Mouse (Mus musculus) MEL (cell line): ENCODE data around the gene Rab22a. TPM values are rescaled to one million over a fixed set of nuclear protein-coding genes. Genes with fewer than 3 reads are reported as not detected.

Experiments
- DNase-seq: peaks from one replicate; pipeline ENCODE4 v3.0.0; 2011; ENCODE audit warnings: low read depth, low spot score
- H3K27ac ChIP-seq: 2 replicates; pipeline ENCODE4 v1.5.1; 2012; ENCODE audit warnings: low read depth, mild to moderate bottlenecking, control low read depth, low read length, moderate library complexity; ENCODE audit not compliant: control insufficient read depth
- H3K27me3 ChIP-seq, 2 experiments: fragments of 150-350 bp in 1 of 2; sonication (generic) in 1 of 2; 2 replicates each; pipeline ENCODE4 v1.6.1; 2012; ENCODE audit warnings: low read length in 2 of 2, mild to moderate bottlenecking in 2 of 2, improper control_type of control experiment in 1 of 2, moderate library complexity in 1 of 2; ENCODE audit not compliant: insufficient read depth in 2 of 2, control insufficient read depth in 1 of 2
- H3K36me3 ChIP-seq, 2 experiments: 2 replicates each; pipeline ENCODE4 v1.6.1; 2012 to 2014; ENCODE audit warnings: low read length in 2 of 2, improper control_type of control experiment in 1 of 2, inconsistent platforms in 1 of 2, mild to moderate bottlenecking in 1 of 2; ENCODE audit not compliant: insufficient read depth in 2 of 2, control insufficient read depth in 1 of 2
- H3K4me1 ChIP-seq, 2 experiments: fragments of 150-350 bp in 1 of 2; sonication (generic) in 1 of 2; 2 replicates each; pipeline ENCODE4 v1.6.1; 2012; ENCODE audit warnings: low read length in 2 of 2, improper control_type of control experiment in 1 of 2, mild to moderate bottlenecking in 1 of 2; ENCODE audit not compliant: insufficient read depth in 2 of 2, control insufficient read depth in 1 of 2
- H3K4me3 ChIP-seq, 2 experiments: fragments of 150-350 bp in 1 of 2; sonication (generic) in 1 of 2; 2 replicates each; pipeline ENCODE4 v1.5.1; 2012; ENCODE audit warnings: low read depth in 2 of 2, low read length in 2 of 2, mild to moderate bottlenecking in 2 of 2, moderate library complexity in 2 of 2, control low read depth in 1 of 2, improper control_type of control experiment in 1 of 2; ENCODE audit not compliant: control insufficient read depth in 1 of 2, insufficient read depth in 1 of 2
- H3K79me2 ChIP-seq: 2 replicates; pipeline ENCODE4 v1.6.1; 2012; ENCODE audit warnings: mild to moderate bottlenecking, low read length, moderate library complexity; ENCODE audit not compliant: control insufficient read depth, poor library complexity, insufficient read depth
- H3K9ac ChIP-seq: 2 replicates; pipeline ENCODE4 v1.6.1; 2012; ENCODE audit warnings: low read depth, mild to moderate bottlenecking, control low read depth, low read length, moderate library complexity; ENCODE audit not compliant: control insufficient read depth, poor library complexity, severe bottlenecking
- H3K9me3 ChIP-seq: fragments of 150-350 bp; sonication (generic); replicated peaks from 2 replicates; pipeline ENCODE4 v1.6.1; 2012; ENCODE audit warnings: mild to moderate bottlenecking, low read length, improper control_type of control experiment, moderate library complexity; ENCODE audit not compliant: insufficient read depth
- BHLHE40 ChIP-seq: IDR thresholded peaks from 2 replicates; pipeline ENCODE4 v1.6.1; 2012; ENCODE audit warnings: low read depth, mild to moderate bottlenecking, inconsistent platforms, low read length, improper control_type of control experiment, borderline replicate concordance
- CHD1 ChIP-seq: IDR thresholded peaks from 2 replicates; pipeline ENCODE4 v1.6.1; 2012; ENCODE audit warnings: low read depth, mild to moderate bottlenecking, inconsistent platforms, low read length, improper control_type of control experiment
- CTCF ChIP-seq, 3 experiments: IDR thresholded peaks in 2 of 3; conservative IDR thresholded peaks in 1 of 3; 2 replicates each; pipeline ENCODE4 v1.5.1; 2011 to 2012; ENCODE audit warnings: low read length in 3 of 3, low read depth in 2 of 3, mild to moderate bottlenecking in 2 of 3, improper control_type of control experiment in 1 of 3, inconsistent platforms in 1 of 3, mixed read lengths in 1 of 3, moderate library complexity in 1 of 3; ENCODE audit not compliant: control insufficient read depth in 1 of 3, insufficient read depth in 1 of 3, poor library complexity in 1 of 3, severe bottlenecking in 1 of 3
- JUND ChIP-seq: IDR thresholded peaks from 2 replicates; pipeline ENCODE4 v1.6.1; 2011; ENCODE audit warnings: low read depth, mild to moderate bottlenecking, improper control_type of control experiment, low read length
- MAFK ChIP-seq: IDR thresholded peaks from 2 replicates; pipeline ENCODE4 v1.6.1; 2011; ENCODE audit warnings: low read depth, mild to moderate bottlenecking, low read length, improper control_type of control experiment, borderline replicate concordance
- MEF2A ChIP-seq: IDR thresholded peaks from 2 replicates; pipeline ENCODE4 v1.6.1; 2014; ENCODE audit warnings: low read depth, mild to moderate bottlenecking, inconsistent platforms, low read length, improper control_type of control experiment; ENCODE audit not compliant: poor library complexity, insufficient replicate concordance, severe bottlenecking; ENCODE audit errors: extremely low read depth
- MYB ChIP-seq: IDR thresholded peaks from 2 replicates; pipeline ENCODE4 v1.6.1; 2011; ENCODE audit warnings: mild to moderate bottlenecking, low read depth, low read length, improper control_type of control experiment
- NRF1 ChIP-seq: IDR thresholded peaks from 2 replicates; pipeline ENCODE4 v1.6.1; 2014; ENCODE audit warnings: low read depth, mild to moderate bottlenecking, inconsistent platforms, low read length, improper control_type of control experiment, moderate library complexity; ENCODE audit not compliant: poor library complexity, insufficient read depth, severe bottlenecking
- POLR2A ChIP-seq, 2 experiments: IDR thresholded peaks; 2 replicates each; pipeline ENCODE4 v1.6.1; 2011 to 2012; ENCODE audit warnings: low read length in 2 of 2, mild to moderate bottlenecking in 2 of 2, control low read depth in 1 of 2, improper control_type of control experiment in 1 of 2, low read depth in 1 of 2, moderate library complexity in 1 of 2; ENCODE audit not compliant: control insufficient read depth in 1 of 2, insufficient read depth in 1 of 2, poor library complexity in 1 of 2
- POLR2AphosphoS5 ChIP-seq: IDR thresholded peaks from 2 replicates; pipeline ENCODE4 v1.6.1; 2012; ENCODE audit warnings: low read depth, borderline replicate concordance, mild to moderate bottlenecking, inconsistent platforms, low read length, moderate library complexity, mixed read lengths
- RAD21 ChIP-seq: IDR thresholded peaks from 2 replicates; pipeline ENCODE4 v1.6.1; 2011; ENCODE audit warnings: mild to moderate bottlenecking, low read depth, low read length, improper control_type of control experiment
- SIN3A ChIP-seq: IDR thresholded peaks from 2 replicates; pipeline ENCODE4 v1.6.1; 2012; ENCODE audit warnings: low read length, improper control_type of control experiment, inconsistent platforms
- SMC3 ChIP-seq: IDR thresholded peaks from 2 replicates; pipeline ENCODE4 v1.6.1; 2011; ENCODE audit warnings: low read depth, low read length, improper control_type of control experiment
- TAL1 ChIP-seq: IDR thresholded peaks from 2 replicates; pipeline ENCODE4 v1.6.1; 2012; ENCODE audit warnings: mild to moderate bottlenecking, inconsistent platforms, low read length, moderate library complexity, mixed read lengths
- TBP ChIP-seq: IDR thresholded peaks from 2 replicates; pipeline ENCODE4 v1.8.0; 2011; ENCODE audit warnings: low read depth, low read length, improper control_type of control experiment
- TCF12 ChIP-seq: IDR thresholded peaks from 2 replicates; pipeline ENCODE4 v1.6.1; 2014; ENCODE audit warnings: low read depth, mild to moderate bottlenecking, inconsistent platforms, low read length, improper control_type of control experiment, moderate library complexity
- USF1 ChIP-seq: IDR thresholded peaks from 2 replicates; pipeline ENCODE4 v1.6.1; 2014; ENCODE audit warnings: low read depth, mild to moderate bottlenecking, inconsistent platforms, low read length, improper control_type of control experiment, moderate library complexity
- ZMIZ1 ChIP-seq: IDR thresholded peaks from 2 replicates; pipeline ENCODE4 v1.6.1; 2012; ENCODE audit warnings: low read depth, mild to moderate bottlenecking, inconsistent platforms, low read length, improper control_type of control experiment, moderate library complexity
- polyA plus RNA-seq, 2 experiments: library from polyadenylated mRNA; stranded (reverse) in 1 of 2; unstranded in 1 of 2; fragments of >175 nt in 1 of 2; fragments of >200 nt in 1 of 2; gene quantifications; 2 replicates each; pipeline versions ENCODE4 v1.2.1 to v1.2.4; 2012; ENCODE audit warnings: low replicate concordance in 2 of 2, low read depth in 1 of 2; ENCODE audit not compliant: insufficient read length in 2 of 2, insufficient read depth in 1 of 2, missing spikeins in 1 of 2
- total RNA-seq: library from RNA; depleted of rRNA; stranded (reverse); fragments of 300-350 nt; gene quantifications from 2 replicates; pipeline ENCODE4 v1.2.3, GENCODE M21; 2012; rRNA removed

Gene Rab22a
- total and polyA plus RNA-seq, 3 experiments, result 8.9 to 15.8 TPM; not detected in 1

DNA sequence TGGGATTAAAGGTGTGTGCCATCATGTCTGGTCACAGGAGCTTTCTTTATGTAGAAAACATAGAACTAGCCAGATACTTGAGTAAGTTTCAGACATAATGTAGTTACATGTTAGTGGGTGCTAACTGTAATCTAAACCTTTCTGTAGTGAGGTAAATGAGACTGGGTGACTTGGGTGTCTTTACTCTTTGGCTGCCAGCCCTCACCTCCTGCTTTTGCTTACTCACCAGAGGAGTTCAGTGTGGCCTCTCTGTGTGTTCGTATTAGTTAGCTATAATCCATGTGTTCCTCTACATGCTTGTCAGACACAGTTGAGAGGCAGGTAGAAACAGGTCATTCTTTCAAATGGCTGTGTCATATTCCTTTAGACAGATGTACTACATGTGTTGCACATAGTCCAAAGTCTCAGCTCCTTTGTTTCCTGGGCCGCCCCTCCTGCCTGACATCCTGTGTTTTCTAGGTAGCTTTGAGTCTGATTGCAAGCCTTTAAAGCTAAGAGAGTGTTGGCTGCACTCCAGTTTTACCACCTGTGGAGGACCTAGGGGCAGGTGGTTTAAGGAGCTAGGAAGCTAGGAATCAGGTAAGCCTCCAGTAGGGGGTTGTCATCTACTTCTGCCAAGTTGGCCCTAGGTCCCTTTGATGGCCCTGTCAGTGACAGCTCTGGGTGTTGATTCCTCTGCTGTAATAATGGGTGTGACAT, 89.5 kb downstream of the Rab22a start:
- Histone ChIP-seq H3K4me1 (no peaks in the 10 kb centered on the region), H3K27me3 (no peaks in the 10 kb centered on the region), H3K27ac (no peak overlapping the region), H3K4me3 (no peak overlapping the region), H3K79me2 (peaks cover 30% of the 10 kb centered on the region), H3K9ac (no peak overlapping the region), H3K9me3 (no peaks in the 10 kb centered on the region), H3K36me3 (no peaks in the 10 kb centered on the region; a peak in 1 of 4 replicates)
- DNase-seq, result no peak
- TF ChIP-seq TAL1, result no peak
- TF ChIP-seq ZMIZ1, result no peak
- TF ChIP-seq RAD21, result no peak
- TF ChIP-seq MEF2A, result no peak
- no peak for TF ChIP-seq SIN3A
- TF ChIP-seq POLR2A (IDR thresholded peaks at IDR 0.05; ENCODE audit: control insufficient read depth in 1 of 2, insufficient read depth in 1 of 2, low read depth in 1 of 2, low read length in 2 of 2, poor library complexity in 1 of 2), result no peak

DNA sequence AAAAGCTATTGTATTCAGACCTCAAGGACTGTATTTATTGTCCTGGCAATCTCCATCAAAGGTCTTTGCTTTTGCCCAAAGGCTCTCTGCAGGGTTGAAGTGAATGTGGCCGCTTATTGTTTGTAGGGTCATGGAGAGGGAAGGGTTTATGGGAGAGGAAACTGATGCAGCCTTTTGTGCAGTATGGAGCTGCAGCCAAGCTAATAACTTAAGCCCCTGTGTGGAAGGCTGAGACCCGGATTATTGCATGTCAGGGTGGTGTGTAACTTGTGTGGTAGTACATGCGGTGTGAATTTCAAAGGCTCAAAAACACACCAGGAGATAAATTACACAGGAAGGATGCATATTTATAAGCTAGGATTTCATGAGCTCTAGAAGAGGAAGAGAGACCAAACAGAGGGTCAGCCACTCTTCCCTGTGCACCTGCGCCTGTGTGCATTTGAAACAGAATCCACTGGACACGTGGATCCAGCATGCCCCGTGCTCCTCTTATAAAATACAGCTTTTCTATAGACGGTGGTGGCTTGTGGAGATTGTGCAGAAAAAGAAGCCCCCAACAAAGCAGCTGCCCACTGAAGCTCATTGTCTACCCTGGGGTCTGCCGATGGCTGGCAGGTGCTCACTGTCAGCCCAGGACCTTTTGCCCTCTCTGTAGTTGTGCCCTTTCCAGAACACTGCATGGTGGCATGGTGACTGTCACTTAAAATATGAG, 96.0 kb downstream of the Rab22a start:
- Histone ChIP-seq H3K9me3 (no peaks in the 10 kb centered on the region), H3K27me3 (no peaks in the 10 kb centered on the region), H3K9ac (no peak overlapping the region), H3K79me2 (peaks cover 15% of the 10 kb centered on the region), H3K4me1 (no peaks in the 10 kb centered on the region), H3K4me3 (no peak overlapping the region), H3K27ac (no peak overlapping the region), H3K36me3 (no peaks in the 10 kb centered on the region; a peak in 1 of 4 replicates)
- DNase-seq, result no peak
- no peak for TF ChIP-seq BHLHE40
- no peak for TF ChIP-seq NRF1
- no peak for TF ChIP-seq USF1
- no peak for TF ChIP-seq MAFK
- no peak for TF ChIP-seq CTCF (IDR thresholded peaks at IDR 0.05 in 2 of 3, conservative IDR thresholded peaks at IDR 0.05 in 1 of 3; ENCODE audit: control insufficient read depth in 1 of 3, insufficient read depth in 1 of 3, low read depth in 2 of 3, low read length in 3 of 3, poor library complexity in 1 of 3, severe bottlenecking in 1 of 3)
- TF ChIP-seq JUND, result no peak
- TF ChIP-seq CHD1, result no peak
- no peak for TF ChIP-seq TBP
- no peak for TF ChIP-seq SMC3
- TF ChIP-seq MYB, result no peak
- TF ChIP-seq TCF12, result no peak
- TF ChIP-seq POLR2AphosphoS5, result no peak

Other genes with a start within 250 kb of the Rab22a start
- gene 1700021F07Rik, start 137.2 kb upstream of the Rab22a start, total RNA-seq, result not detected in 2 replicates
- not detected for gene 1700021F07Rik, start 137.2 kb upstream of the Rab22a start, polyA plus RNA-seq
- not detected in 2 replicates for gene Ankrd60, start 81.4 kb upstream of the Rab22a start, total RNA-seq
- not detected for gene Ankrd60, start 81.4 kb upstream of the Rab22a start, polyA plus RNA-seq
- gene 1700010B08Rik, start 59.7 kb downstream of the Rab22a start, total RNA-seq, result not detected in 2 replicates
- not detected for gene 1700010B08Rik, start 59.7 kb downstream of the Rab22a start, polyA plus RNA-seq
- 29.1 and 29.5 TPM in 2 replicates for gene Vapb, start 77.8 kb downstream of the Rab22a start, total RNA-seq
- 100 to 1,000 TPM in 1 of 2 experiments, 10 to 100 TPM in 1; 46.5 to 483 TPM for gene Vapb, start 77.8 kb downstream of the Rab22a start, polyA plus RNA-seq